Mouse (Mus musculus): ENCODE data around the gene 2900026A02Rik.

2900026A02Rik gene

DNA sequence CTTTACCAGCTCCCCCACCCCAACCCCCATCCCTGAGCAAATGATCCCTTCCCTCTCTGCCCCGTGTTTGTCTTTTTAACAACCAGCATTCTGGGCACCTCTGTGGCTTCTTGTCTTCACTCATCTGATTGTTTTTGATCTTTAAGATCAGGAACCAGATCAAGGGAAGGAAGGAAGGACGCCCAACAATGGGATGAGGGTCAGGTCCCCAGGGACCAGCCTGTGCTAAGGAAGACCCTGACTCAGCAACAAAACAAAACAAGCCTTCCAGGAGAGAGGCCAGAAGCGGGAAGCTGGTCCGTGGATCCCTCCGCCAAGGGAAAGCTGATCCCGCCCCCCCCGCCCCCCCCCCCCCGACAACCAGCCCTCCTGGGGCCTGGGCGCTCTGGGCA lies 41.6 kb downstream of the 2900026A02Rik start:
- in situ Hi-C loops (cut with MboI, MseI) = no loop called here

DNA sequence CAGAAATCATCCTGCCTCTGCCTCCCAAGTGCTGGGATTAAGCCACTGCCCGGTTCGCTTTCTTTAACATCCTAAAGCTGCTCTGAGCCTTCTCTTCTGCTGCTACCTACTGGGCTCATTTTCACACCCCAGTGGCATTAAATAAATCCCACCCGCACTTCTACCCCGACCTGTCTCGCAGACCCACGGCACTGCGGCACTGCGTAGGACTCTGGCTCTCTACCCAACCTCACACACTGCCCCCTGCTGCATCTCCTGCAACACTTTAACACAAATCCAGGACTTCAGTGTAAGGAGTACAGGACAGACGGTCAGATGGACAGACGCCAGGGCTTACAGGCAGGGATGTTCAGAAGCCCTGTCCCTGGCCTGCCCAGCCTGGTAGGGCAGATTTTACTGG lies 45.1 kb downstream of the 2900026A02Rik start:
- in situ Hi-C loops (cut with MboI, MseI) = no loop called here

DNA sequence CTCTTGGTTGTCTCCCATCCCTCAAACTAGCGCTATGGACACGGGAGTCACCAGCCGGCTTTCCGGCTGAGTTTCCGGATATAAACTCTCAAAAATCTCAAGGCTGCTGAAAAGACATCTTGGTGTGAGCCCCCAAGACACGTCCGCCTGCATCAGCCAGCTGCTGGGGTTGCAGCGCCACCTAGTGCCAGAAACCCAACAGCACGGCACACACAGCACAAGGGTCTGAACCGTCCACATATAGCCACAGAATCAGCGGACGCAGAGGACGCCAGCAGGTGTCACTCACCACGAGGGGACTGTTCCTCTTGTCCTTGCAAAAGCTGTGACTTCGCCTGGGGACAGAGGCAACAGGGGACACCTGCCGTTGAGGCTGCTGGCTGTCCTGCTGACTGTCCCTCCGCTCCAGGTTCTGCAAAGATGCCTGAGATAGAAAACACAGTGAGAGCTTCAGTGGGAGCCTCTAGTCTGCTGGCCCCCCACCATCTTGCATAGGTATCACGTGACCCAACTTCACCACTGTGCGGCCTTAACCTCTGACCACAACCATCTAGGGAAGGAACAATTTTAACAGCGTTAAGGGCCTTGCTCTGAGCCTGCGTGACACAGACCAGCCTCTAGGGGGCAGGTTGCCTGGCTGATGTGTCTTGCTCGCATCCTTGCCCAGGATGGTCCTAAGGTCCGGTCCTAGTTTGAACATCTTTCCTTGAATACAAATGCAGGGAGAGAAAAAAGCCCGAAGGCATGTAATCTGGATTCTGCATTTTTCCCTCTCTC lies 45.9 kb downstream of the 2900026A02Rik start:
- in situ Hi-C loops (cut with MboI, MseI) = no loop called here

DNA sequence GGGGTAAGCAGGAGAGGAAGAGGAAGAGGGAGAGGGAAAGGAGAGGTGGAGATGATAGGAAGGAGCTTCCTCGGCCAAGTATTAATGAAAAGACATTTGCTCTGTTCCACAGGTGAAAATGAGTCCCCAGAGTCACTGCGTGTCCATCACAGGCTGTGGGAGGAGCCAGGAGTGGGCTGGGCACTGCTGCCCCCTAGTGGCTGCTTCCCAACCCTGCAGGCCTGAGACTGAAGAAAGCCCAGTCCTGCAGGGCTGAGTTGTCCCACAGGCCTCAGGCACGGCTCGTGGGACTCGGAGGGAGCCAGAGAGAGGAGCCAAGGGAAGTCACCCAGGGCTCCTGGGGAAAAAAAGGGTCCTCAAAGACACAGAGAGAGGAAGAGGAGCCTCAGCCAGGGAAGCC lies 47.7 kb downstream of the 2900026A02Rik start:
- in situ Hi-C loops (cut with MboI, MseI) = no loop called here

DNA sequence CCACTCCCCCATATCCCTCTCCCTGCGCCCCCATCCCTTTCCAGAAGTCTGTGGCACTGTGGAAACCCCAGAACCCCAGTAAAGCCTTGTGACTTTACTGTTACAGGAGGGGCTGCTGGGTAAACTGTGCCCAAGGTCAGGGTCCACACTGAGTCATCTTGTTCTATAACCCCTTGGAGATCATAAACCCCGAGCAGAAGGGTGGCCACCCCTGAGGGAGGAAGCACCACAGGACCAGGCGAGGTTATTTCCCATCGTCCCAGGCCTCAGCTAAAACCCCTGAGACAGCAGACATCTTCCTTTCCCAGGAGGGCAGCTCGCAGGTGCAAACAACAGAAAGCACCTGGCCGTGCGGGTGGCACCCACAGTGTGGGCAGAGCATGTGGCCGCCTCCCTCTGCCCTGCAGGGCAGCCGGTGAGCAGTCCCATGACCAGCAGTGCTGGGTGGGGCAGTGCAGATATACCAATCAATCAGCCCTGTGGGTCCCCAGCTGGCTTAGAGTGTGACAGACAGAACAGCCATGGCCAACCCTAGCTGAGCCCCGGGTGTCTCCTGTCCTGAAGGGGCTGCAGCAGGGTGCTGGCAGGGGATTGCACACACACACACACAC lies 49.0 kb downstream of the 2900026A02Rik start:
- in situ Hi-C loops (cut with MboI, MseI) = no loop called here

DNA sequence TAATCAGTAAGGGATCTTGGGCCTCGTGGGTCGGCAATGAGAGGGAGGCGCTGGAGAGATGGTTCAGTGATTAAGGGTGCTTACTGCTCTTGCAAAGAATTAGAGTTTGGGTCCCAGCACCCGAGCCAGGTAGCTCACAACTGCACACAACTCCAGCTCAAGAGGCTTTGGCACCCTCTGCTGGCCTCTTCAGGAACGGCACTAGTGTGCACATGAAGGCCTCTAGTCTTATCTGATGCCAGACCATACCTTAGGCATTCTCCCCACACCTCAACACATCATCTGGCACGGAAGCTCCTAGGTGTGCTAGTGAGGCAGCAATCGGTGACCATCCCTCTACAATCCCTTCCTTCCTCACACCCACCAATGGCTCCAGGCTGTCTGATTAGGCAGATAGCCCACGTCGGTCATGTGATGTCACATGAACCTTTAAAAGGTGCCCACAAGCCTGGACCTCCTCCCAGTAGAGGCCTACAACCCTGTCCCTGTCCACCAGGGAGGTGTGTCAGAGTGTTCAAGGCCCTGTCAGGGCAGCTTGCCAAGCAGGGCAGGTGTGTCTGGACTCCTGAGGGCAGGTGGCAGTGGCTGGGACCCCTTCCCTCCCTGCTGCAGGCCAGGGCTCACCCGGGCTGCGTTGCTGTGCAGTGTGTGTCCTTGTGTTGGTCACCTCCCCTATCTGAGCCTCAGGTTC lies 50.8 kb downstream of the 2900026A02Rik start:
- in situ Hi-C loops (cut with MboI, MseI) = no loop called here

DNA sequence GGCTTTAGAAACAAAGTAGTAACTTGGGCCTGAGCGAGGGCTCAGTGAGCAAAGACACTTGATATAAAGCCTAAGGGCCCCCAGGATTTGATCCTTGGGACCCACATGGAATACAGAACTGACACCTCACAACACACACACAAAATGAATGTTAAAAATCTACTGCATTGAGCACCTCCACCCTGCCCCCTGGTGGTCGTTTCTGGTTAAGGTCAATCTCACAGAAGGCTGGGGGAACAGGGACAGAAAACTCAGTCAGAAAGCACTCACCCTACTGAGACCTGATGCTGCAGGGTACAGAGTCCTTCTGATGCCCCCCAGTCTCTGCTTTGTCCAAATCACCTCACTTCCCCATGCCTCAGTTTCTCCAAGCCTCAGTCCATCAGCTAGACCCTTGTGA lies 53.3 kb downstream of the 2900026A02Rik start:
- in situ Hi-C loops (cut with MboI, MseI) = loop anchor here (5.0 kb wide), 2 partner anchors 55 to 70 kb away; partner anchors contain the start of gene 2900026A02Rik (in 1 of the 2)

DNA sequence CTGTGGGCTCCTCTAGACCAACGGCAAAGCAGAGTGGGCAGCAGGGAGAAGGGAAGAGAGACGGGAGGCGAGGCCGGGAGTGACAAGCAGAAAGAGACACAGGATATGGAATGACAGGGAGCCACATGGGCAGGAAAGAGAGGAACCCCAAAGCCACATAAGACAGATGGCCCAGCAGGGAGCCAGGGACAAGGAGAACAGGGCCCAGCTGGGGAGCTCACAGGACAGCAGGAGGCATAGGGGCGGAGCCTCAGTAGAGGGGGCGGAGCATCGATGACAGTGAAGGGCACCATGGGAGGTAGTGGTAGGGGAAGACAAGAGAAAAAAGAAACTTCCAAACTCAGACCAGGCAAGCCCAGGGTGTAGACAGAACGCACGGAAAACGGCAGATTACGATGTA lies 55.6 kb downstream of the 2900026A02Rik start:
- in situ Hi-C loops (cut with MboI, MseI) = loop anchor here (5.0 kb wide), 2 partner anchors 57 to 68 kb away; partner anchors contain the start of gene 2900026A02Rik (in 1 of the 2)

DNA sequence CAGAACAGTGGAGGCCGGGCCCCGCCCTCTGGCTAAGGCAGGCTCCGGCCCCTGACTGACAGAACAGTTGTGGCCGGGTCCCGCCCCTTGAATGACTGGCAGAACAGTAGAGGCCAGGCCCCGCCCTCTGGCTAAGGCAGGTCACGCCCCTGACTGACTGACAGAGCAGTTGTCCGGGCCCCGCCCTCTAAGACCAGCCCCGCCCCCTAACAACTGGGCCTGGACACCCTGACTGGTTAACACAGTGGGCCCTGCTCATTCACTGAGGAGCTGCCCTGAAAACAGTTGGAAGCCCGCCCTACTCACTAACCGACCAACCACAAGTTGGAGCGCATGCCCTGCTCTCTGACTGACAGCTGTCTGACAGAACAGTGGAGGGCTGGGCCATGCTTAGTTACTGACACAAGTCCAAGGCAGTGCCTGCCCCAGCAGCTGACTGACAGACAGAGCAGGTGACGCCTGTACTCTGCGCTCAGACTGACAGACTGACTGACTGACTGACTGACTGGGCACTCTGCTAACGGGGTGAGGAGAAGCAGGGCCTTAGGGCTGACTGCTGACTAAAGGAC lies 56.1 kb downstream of the 2900026A02Rik start:
- in situ Hi-C loops (cut with MboI, MseI) = loop anchor here (5.0 kb wide), 2 partner anchors 57 to 68 kb away; partner anchors contain the start of gene 2900026A02Rik (in 1 of the 2)

DNA sequence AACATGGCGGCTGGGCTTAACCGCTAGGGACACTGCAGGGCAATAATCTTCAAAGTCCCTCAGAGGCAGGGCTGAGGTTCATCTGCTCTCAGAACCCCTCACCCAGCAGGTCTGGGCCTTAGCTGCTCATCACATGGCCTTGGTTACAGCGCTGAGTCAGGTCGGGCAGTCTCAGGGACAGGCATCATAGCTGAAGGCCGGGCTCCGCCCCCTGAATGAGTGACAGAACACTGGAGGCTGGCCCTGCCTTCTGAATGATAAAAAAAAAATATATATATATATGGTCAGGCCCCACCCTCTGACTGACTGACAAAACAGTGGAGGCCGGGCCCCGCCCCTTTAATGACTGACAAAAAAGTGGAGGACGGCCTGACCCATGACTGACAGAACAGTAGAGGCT lies 56.6 kb downstream of the 2900026A02Rik start:
- in situ Hi-C loops (cut with MboI, MseI) = no loop called here

DNA sequence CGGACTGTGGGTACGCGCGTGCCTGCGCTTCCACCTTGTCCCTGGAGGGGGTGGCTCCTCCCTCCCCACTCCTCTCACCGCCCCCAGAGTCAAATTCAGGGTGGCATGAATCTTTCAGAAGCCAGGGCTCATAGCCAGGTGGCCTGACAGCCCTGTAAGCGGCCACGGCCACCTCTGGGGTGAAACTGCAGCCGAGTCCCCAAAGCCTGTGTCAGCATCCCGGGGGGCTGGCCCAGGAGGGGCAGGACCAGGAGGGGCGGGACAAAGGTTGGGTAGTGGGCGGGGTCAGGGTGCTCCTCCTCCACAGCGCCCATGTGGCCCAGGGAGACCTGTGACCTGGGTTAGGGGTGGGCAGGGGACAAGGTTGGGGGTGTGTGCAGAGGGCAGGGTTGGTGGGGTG lies 57.9 kb downstream of the 2900026A02Rik start:
- in situ Hi-C loops (cut with MboI, MseI) = no loop called here

DNA sequence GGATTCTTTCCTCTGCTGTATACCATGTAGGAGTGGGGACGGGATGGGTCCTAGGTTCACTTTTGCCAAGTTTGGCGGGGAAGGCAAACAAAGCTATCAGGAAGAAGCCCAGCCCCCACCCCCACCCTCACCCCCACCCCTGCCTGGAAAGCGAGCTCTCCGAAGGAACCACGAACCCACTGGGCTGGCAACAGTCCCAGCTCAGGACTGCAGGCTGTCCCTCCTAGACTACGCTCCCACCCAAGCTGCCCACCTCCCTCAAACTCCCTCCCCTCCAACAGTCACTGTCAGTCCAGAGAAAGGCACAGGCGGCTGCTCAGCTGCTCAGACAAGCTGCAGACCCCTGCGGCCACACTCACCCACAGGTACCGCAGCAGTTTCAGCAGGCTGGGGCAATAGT lies 58.3 kb downstream of the 2900026A02Rik start:
- in situ Hi-C loops (cut with MboI, MseI) = no loop called here

DNA sequence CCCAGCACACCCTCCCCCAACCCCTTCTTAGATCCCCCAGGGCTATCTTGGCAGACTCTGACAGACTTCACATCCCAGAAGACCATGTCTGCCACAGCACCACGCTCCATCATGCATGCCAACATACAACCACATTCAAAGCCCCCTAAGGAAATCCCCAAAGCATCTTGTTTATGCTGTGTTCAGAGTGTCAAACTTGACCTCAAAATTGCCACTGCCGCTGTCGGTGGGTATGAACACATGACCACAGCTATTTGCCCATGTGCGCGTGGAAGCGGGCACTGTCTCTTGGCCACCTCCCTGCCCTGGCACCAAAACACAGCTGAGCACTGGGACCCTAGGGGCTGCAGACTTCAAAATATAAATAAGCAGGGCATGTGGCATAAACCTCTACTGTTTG lies 59.5 kb downstream of the 2900026A02Rik start:
- in situ Hi-C loops (cut with MboI, MseI) = no loop called here

DNA sequence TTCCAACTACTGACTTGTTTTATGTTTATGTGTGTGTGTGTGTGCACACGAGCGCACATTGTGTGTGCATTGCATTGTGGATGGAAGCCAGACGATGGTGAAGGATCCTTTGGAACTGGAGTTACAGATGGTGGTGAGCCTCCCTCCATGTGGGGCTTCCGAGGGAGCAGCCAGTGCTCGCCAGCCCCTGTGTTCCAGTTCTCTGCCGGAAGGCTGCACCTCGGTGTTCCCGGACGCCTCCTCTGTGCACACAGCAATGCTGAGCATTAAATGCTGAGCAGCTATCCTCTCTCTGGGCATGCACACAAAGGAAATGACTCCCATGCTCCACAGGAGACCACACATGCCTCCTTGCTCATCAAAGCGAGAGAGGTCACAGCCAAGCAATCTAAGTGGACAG lies 60.7 kb downstream of the 2900026A02Rik start:
- in situ Hi-C loops (cut with MboI, MseI) = no loop called here

DNA sequence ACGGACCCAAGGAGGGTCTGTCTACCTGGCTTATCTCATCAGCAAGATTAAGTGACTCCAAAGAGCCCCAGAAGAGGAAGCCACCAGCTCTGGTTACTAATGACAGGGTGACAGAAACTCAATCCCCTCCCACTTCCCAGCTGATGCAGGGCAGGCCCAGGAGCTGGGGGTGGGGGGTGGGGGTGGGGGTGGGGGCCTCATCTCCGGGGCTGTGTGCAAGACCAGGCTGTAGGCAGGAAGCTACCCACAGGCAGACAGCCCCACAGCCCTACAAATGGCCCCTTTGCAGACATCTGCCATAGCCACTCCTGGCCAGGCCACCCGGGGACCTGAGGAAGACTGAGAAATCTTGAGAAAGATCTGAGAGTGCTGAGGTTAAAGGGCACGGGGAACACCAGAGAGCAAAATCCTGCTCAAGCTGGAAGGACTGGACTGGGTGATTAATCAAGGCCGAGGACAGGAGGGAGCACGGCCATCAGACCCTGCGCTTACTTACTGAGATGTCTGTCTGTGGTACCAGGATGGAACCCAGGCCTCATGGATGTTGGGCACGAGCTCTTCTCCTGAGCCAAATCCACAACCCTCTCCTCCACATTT lies 62.2 kb downstream of the 2900026A02Rik start:
- in situ Hi-C loops (cut with MboI, MseI) = no loop called here

DNA sequence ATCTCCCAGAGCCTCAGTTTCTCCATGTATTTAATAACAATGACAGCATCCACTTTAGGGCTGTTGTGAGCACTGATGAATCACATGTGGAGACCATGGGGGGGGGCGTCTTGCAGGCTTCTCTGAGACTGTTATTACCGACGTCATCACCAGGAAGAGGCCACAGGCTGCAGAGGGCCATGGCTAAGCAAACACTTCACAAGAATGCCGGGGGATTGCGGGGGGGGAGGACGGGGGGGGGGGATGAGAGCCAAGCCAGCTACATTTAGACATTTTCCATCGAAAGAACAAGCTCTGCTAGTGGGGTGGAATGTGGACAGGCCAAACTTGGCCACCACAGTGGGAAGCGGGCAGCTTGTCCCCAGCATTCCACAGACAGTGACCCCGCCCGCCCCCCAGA lies 63.4 kb downstream of the 2900026A02Rik start:
- in situ Hi-C loops (cut with MboI, MseI) = no loop called here

DNA sequence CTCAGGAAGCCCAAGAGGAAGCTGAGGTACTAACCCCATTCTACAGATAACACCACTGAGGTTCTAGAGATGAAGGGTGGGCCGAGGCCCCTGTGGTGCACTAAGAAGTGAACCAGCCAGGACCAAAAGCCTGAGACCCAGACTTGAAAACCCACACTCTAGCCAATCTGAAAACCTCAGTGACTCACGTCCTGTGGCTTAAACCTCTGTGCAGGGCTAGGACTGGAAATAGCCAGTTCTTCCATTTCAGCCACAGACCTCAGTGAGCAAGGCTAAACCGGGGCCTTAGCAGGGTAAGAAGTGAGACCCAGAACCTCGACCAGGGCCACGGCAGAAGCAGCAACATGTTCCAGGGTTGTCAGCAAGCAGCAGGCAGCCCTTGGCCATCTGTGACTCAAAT lies 64.0 kb downstream of the 2900026A02Rik start:
- in situ Hi-C loops (cut with MboI, MseI) = no loop called here

DNA sequence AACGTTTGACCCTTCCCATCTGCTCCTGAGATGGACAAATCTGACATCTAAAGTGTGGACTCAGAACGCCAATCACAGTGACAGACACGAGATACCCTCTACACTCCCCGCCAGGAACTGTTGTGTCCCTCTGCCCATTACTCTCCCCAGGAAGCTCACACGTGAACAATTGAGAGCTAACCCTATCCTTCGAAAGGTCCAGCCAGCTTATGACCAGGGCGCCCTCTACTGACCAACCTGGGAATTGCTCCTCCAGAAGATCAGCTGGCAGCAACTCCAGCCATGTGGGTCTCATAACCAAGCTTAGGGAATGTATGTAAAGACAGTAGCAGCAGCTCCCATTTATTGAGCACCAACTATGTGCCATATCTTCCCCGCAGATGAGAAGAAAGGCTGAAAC lies 65.9 kb downstream of the 2900026A02Rik start:
- in situ Hi-C loops (cut with MboI, MseI) = no loop called here

DNA sequence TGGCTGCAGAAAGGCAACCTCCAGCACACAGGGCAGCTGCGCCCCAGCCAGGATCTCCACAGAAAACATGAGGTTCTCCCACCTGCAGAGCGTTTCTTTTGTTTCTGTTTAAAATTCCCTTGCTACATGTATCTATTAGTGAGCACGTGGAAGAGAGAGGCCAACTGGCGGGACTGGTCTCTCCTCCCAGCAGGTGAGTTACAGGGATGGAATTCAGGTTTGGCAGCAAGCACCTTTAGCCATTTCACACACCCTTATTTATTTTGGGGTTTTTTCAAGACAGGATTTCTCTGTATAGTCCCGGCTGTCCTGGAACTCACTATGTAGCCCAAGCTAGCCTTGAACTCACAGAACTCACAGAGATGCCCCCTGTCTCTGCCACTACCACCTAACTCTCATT lies 66.6 kb downstream of the 2900026A02Rik start:
- in situ Hi-C loops (cut with MboI, MseI) = loop anchor here in 1 of 2 experiments (5.0 kb wide), 1 partner anchor 57 kb away; no protein-coding TSS in a partner anchor

DNA sequence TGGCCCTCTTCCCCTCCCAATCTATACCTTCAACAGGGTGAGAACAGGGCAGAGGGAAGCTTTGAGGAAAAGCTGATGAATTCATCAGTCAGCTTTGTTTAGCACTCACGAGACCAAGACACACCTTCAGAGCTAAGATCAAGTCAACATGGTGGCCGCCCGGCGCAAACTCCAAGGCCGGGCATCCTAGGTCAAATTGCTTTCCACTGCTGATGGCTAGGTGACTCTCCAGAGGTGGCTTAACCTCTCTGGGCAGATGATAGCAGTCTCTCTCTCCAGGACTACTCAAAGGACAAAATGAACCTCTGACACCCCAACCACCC lies 67.6 kb downstream of the 2900026A02Rik start:
- in situ Hi-C loops (cut with MboI, MseI) = loop anchor here in 1 of 2 experiments (5.0 kb wide), 1 partner anchor 56 kb away; no protein-coding TSS in a partner anchor

DNA sequence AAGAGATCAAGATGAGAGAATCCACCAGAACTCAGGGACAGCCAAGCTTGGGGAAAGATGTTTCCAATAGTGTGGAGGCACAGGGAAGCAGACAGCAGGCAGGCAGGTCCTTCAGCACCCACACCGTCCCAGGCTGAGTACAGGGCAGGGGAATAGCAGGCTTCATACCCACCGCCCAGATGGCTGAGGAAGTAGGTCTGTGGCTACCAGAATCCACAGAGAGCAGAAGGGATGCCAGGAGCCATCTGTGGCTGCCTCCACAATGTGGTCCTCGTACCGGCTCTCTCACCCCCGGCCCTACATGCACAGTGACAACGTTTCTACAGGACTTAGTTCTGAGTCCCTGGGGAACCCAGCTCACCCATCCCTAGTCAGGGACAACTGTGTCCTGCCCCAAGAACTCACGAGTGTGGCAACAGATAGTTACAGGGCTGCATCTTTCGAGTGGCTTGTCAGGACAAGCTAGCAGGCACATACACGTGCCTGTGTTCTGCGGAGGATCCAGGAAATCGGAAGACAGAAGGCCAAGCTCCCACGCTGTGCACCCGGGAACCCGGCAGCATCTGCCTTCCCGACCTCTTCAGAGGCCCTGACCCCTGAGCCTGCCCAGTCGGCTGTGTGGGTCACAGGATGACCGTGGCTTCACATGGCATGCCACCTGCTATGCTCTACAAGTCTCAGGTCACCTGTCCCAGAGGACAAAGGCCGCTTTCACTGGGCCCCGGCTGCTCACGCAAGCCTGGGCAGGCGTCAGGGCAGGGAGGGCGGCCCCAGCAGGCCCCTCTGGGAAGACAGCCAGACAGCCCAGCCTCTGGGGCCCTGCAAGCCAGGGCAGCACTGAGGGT lies 68.2 kb downstream of the 2900026A02Rik start:
- in situ Hi-C loops (cut with MboI, MseI) = loop anchor here in 1 of 2 experiments (5.0 kb wide), 1 partner anchor 56 kb away; no protein-coding TSS in a partner anchor
